Mouse (Mus musculus): ENCODE results near the gene Fibp.

DNA sequence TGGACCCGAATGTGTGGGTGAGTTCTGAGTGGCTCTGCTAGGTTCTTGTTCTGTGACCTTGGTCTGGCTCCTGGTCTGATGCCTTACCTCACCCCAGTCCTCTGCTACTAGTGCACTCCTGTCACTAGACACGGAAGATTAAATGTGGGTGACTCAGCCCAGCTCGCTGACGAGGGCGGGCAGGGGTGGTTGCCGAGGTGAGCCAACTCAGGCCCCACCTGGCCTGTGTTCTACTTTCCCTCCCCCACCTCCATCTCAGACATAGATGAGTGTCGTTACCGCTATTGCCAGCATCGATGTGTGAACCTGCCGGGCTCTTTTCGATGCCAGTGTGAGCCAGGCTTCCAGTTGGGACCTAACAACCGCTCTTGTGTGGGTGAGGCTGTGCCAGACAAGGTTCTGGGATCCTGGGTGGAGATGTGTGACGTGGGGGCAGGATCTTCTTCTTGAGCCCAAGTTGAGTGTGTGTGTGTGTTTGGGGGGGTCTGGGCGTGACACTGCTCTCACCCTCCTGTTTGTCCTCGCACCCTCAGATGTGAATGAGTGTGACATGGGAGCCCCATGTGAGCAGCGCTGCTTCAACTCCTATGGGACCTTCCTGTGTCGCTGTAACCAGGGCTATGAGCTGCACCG, 17.4 kb downstream of the Fibp start:
- TF ChIP-seq CTCF (IDR thresholded peaks at IDR 0.05 in 2 of 3, conservative IDR thresholded peaks at IDR 0.05 in 1 of 3; ENCODE audit: control insufficient read depth in 1 of 3, insufficient read depth in 1 of 3, low read depth in 2 of 3, low read length in 3 of 3, poor library complexity in 1 of 3, severe bottlenecking in 1 of 3), result no peak
- TF ChIP-seq EP300 (IDR thresholded peaks at IDR 0.05; ENCODE audit: low read depth in 1 of 2, low read length in 2 of 2), result no peak
- no peak for TF ChIP-seq CHD1 (IDR thresholded peaks at IDR 0.05; ENCODE audit: low read depth, low read length)
- TF ChIP-seq NELFE (IDR thresholded peaks at IDR 0.05; ENCODE audit: low read depth, low read length), result no peak
- TF ChIP-seq POLR2AphosphoS5 (IDR thresholded peaks at IDR 0.05; ENCODE audit: borderline replicate concordance, low read depth, low read length), result no peak
- no peak for TF ChIP-seq POLR2A (IDR thresholded peaks at IDR 0.05; ENCODE audit: control insufficient read depth in 1 of 2, insufficient read depth in 1 of 2, low read depth in 1 of 2, low read length in 2 of 2, poor library complexity in 1 of 2)
- TF ChIP-seq USF1 (IDR thresholded peaks at IDR 0.05; ENCODE audit: low read depth, low read length), result no peak
- no peak for TF ChIP-seq RAD21 (IDR thresholded peaks at IDR 0.05; ENCODE audit: low read depth, low read length)
